Mouse (Mus musculus): ENCODE measurements around the gene Mycbp.

Mycbp gene

GRCm38 (mm10) chr4:123939838-123940237 is 35.2 kb downstream of the Mycbp start:
- CTCF ChIA-PET = no interaction called here

- CTCF ChIA-PET = interaction anchor here (0.7 kb wide), 1 partner anchor 338 kb away, joined by 6 read pairs; no protein-coding TSS in a partner anchor
Observed at GRCm38 (mm10) chr4:123940878-123941277, 36.2 kb downstream of the Mycbp start.

GRCm38 (mm10) chr4:123946701-123947100 is 42.1 kb downstream of the Mycbp start:
- CTCF ChIA-PET = no interaction called here

- CTCF ChIA-PET = no interaction called here
Observed at GRCm38 (mm10) chr4:123947149-123947548, 42.5 kb downstream of the Mycbp start.

GRCm38 (mm10) chr4:123948901-123949300 is 44.3 kb downstream of the Mycbp start:
- CTCF ChIA-PET = no interaction called here

GRCm38 (mm10) chr4:123949649-123950048 is 45.0 kb downstream of the Mycbp start:
- CTCF ChIA-PET = no interaction called here

GRCm38 (mm10) chr4:123952059-123952458 is 47.4 kb downstream of the Mycbp start:
- CTCF ChIA-PET = interaction anchor here (1.0 kb wide), 1 partner anchor 29 kb away, joined by 3 read pairs; no protein-coding TSS in a partner anchor

- CTCF ChIA-PET = interaction anchor here (0.8 kb wide), 1 partner anchor 10 kb away, joined by 3 read pairs; no protein-coding TSS in a partner anchor
Observed at GRCm38 (mm10) chr4:123956703-123957491, 52.3 kb downstream of the Mycbp start.

- CTCF ChIA-PET = interaction anchor here (0.8 kb wide), 1 partner anchor 9 kb away, joined by 3 read pairs; no protein-coding TSS in a partner anchor
Observed at GRCm38 (mm10) chr4:123957492-123957808, 52.8 kb downstream of the Mycbp start.

GRCm38 (mm10) chr4:123957891-123958290 is 53.3 kb downstream of the Mycbp start:
- CTCF ChIA-PET = no interaction called here

- CTCF ChIA-PET = no interaction called here
Observed at GRCm38 (mm10) chr4:123960955-123961354, 56.3 kb downstream of the Mycbp start.

Data from spleen, embryonic (tissue).